Mouse (Mus musculus) intestine, postnatal 0 days (tissue): Measurements from ENCODE around the gene Mblac1. TPM values are rescaled to one million over a fixed set of nuclear protein-coding genes. Genes with fewer than 3 reads are reported as not detected.

ENCODE experiments used
- ATAC-seq: fragments of 200-750 bp; cut with Nextera tagmentation; 2 replicates; pipeline ENCODE4 v1.8.0; 2017; ENCODE audit warnings: mild to moderate bottlenecking, moderate TSS enrichment, moderate library complexity
- H3K27ac ChIP-seq: fragments of 300-500 bp; sonication (generic); 2 replicates; pipeline ENCODE4 v1.5.1; 2014; ENCODE audit warnings: mild to moderate bottlenecking, low read depth, low read length, moderate library complexity
- H3K27me3 ChIP-seq: fragments of 300-500 bp; sonication (generic); replicated peaks from 2 replicates; pipeline ENCODE4 v1.6.1; 2014; ENCODE audit warnings: low read length, mixed read lengths; ENCODE audit not compliant: control insufficient read depth, insufficient read depth
- H3K36me3 ChIP-seq: fragments of 300-500 bp; sonication (generic); 2 replicates; pipeline ENCODE4 v1.6.1; 2014; ENCODE audit warnings: mild to moderate bottlenecking, moderate library complexity; ENCODE audit not compliant: control insufficient read depth, insufficient read depth
- H3K4me1 ChIP-seq: fragments of 300-500 bp; sonication (generic); replicated peaks from 2 replicates; pipeline ENCODE4 v1.6.1; 2014; ENCODE audit warnings: antibody characterized with exemption, low read length, mixed read lengths; ENCODE audit not compliant: control insufficient read depth, insufficient read depth
- H3K4me2 ChIP-seq: fragments of 300-500 bp; sonication (generic); replicated peaks from 2 replicates; pipeline ENCODE4 v1.6.1; 2014; ENCODE audit warnings: low read depth, mild to moderate bottlenecking, moderate library complexity
- H3K4me3 ChIP-seq: fragments of 300-500 bp; sonication (generic); 2 replicates; pipeline ENCODE4 v1.5.1; 2014; ENCODE audit warnings: low read depth, low read length
- H3K9ac ChIP-seq: fragments of 300-500 bp; sonication (generic); 2 replicates; pipeline ENCODE4 v1.6.1; 2014; ENCODE audit warnings: mild to moderate bottlenecking, low read depth, low read length
- H3K9me3 ChIP-seq: fragments of 300-500 bp; sonication (generic); 2 replicates; pipeline ENCODE4 v1.6.1; 2016; ENCODE audit warnings: mixed run types; ENCODE audit not compliant: control insufficient read depth
- CTCF ChIP-seq: sonication (generic); IDR thresholded peaks from 2 replicates; pipeline ENCODE4 v1.5.1; 2016; ENCODE audit warnings: low read depth, mild to moderate bottlenecking, control low read depth, antibody characterized with exemption, moderate library complexity
- WGBS: fragments of 180-500 bp; shearing (Covaris S2); extraction: QIAGEN DNeasy Blood & Tissue Kit; methylation state at CpG from one replicate; pipeline ENCODE4 v1.1.7; 2014; 5-methylcytosine and 5-hydroxymethylcytosine counted together
- polyA plus RNA-seq: library from polyadenylated mRNA; unstranded; fragments of >200 nt; fragmentation: Nextera tagmentation; extraction: Ambion mirVana; gene quantifications from 2 replicates; pipeline ENCODE4 v1.2.1, GENCODE M21; 2015

Mblac1 gene
- polyA plus RNA-seq, 1 experiment from 2014 or later: 5.2 TPM

DNA sequence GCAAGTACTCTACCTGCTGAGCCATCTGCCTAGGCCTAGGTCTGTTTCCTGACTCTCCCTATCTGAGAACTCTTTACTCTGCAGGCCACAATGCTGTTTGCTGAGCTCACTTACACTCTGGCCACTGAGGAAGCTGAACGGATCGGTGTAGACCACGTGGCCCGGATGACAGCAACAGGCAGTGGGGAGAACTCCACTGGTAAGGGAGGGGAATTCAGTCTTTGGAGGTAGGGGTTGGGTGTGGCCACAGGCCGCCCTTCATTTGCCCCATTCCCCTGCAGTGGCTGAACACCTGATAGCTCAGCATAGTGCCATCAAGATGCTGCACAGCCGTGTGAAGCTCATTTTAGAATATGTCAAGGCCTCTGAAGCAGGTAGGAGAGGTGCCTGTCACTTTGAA is 31.1 kb upstream of the Mblac1 start:
- Histone ChIP-seq H3K4me2 (no peak overlapping the region), H3K9ac (no peak overlapping the region), H3K4me3 (no peak overlapping the region), H3K9me3 (no peaks in the 10 kb centered on the region), H3K36me3 (peaks cover 54% of the 10 kb centered on the region), H3K27me3 (no peaks in the 10 kb centered on the region), H3K27ac (no peak overlapping the region), H3K4me1 (0 out of 2 replicates have a peak, but pooled peaks cover 5% of the 10 kb centered on the region)
- no peak for TF ChIP-seq CTCF
- no peak for ATAC-seq
- WGBS: 61% methylated on average over 6 of the region's 6 CpGs

DNA sequence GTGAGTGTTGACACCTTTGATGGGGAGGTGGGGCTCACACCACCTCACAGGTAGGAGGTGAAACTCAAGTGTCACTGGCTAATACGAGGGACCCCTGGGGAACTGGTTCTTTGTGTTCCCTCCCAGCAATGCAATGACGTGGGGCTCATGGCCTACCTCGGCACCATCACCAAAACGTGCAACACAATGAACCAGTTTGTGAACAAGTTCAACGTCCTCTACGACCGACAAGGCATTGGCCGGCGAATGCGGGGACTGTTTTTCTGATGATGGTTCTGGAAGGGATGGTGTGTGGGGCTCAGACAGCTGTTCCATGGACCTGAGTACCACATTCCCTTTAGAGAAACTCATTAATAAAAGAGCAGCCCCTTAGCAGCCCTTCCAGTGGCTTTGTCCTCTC is 30.5 kb upstream of the Mblac1 start:
- 61% methylated on average over 10 of the region's 10 CpGs for WGBS
- H3K27me3 ChIP-seq: no peaks in the 10 kb centered on the region
- H3K9me3 ChIP-seq: no peaks in the 10 kb centered on the region
- no peak overlapping the region for H3K4me3 ChIP-seq
- no peak for ATAC-seq
- H3K36me3 ChIP-seq: peaks cover 60% of the 10 kb centered on the region
- H3K4me1 ChIP-seq: 0 out of 2 replicates have a peak, but pooled peaks cover 5% of the 10 kb centered on the region
- TF ChIP-seq CTCF: no peak
- H3K9ac ChIP-seq: no peak overlapping the region
- H3K27ac ChIP-seq: no peak overlapping the region
- H3K4me2 ChIP-seq: no peak overlapping the region

DNA sequence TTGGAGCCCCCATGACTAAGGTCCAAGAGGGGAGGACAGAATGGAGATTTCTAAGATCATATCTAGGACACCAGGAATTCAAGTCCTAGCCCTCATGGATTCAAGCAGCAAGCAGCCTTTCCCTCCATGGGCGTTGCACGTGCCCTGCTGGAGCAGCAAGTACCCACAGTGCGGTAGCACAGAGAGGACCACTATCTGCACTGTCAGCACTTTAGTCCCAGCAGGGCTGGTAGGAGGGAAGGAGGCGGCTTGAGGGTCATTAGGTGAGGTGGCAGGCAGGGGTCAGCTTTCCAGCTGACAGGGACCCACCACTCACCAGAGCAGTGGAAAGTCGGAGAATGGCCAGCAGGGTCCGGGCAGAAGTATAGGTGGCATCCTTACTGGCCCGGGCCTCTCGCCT is 28.5 kb upstream of the Mblac1 start:
- peaks cover 65% of the 10 kb centered on the region for H3K36me3 ChIP-seq
- no peaks in the 10 kb centered on the region for H3K9me3 ChIP-seq
- no peak overlapping the region for H3K9ac ChIP-seq
- H3K4me1 ChIP-seq: 0 out of 2 replicates have a peak, but pooled peaks cover 8% of the 10 kb centered on the region
- no peak for ATAC-seq
- H3K4me3 ChIP-seq: no peak overlapping the region
- H3K27ac ChIP-seq: no peak overlapping the region
- no peak for TF ChIP-seq CTCF
- no peak overlapping the region for H3K4me2 ChIP-seq
- no peaks in the 10 kb centered on the region for H3K27me3 ChIP-seq
- 82% methylated on average over 8 of the region's 8 CpGs for WGBS

- Histone ChIP-seq H3K4me1 (0 out of 2 replicates have a peak, but pooled peaks cover 10% of the 10 kb centered on the region), H3K27me3 (no peaks in the 10 kb centered on the region), H3K9me3 (no peaks in the 10 kb centered on the region), H3K27ac (peak overlapping the region; percentile 84), H3K4me3 (peak overlapping the region; percentile 67), H3K9ac (peak overlapping the region; percentile 58), H3K36me3 (peaks cover 47% of the 10 kb centered on the region), H3K4me2 (peak overlapping the region; percentile 99)
- ATAC-seq: peak; percentile 88
- WGBS: under 1% methylated on average over 47 of the region's 47 CpGs
- peak; percentile 47 for TF ChIP-seq CTCF
Observed at GRCm38 (mm10) chr5:138170936-138171561, 23.1 kb upstream of the Mblac1 start.

DNA sequence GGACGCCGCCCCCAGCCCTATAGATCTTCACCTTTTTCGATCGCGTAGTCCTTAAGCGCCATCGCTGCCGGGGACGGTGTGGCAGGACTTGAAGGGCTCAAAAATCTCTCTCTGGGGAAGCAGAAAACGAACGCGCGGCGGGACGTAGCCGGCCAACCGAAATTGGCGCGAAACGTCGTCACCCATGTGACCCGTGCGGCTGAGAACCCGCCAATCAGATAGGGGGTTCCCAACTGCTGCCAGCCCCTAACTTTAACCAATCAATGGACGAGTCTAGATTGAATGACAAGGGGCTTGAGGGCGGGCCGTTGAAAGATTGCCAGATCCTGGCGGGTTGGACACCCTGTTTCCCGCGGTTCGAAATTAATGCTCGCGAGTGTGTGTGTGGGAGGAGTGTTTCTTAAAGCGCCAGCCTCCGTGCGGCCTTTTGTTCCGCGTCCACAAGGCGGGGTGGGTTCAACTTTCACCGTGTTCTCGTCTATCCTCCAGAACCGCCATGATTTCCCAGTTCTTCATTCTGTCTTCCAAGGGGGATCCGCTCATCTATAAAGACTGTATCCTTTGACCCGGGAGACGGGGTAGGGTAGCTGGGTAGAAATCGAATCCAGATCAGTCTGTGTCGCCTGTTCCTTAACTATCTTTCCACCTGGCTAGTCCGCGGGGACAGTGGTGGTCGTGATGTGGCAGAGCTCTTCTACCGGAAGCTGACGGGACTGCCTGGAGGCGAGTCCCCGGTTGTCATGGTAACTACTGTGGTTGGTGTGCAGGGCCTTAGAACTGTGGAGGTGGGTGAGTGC is 22.2 kb upstream of the Mblac1 start, which contains the start of the genes Ap4m1 and Mcm7:
Gene Ap4m1, plus strand, starts transcription at position 308 of the 797 bp plus-strand sequence.
Gene Mcm7, minus strand, starts transcription at position 728 of the 797 bp plus-strand sequence.
- Histone ChIP-seq H3K9me3 (no peaks in the 10 kb centered on the region), H3K4me1 (0 out of 2 replicates have a peak, but pooled peaks cover 10% of the 10 kb centered on the region), H3K27me3 (no peaks in the 10 kb centered on the region), H3K4me2 (peak within 1 kb of the TSS; percentile 99), H3K36me3 (peaks cover 46% of the 10 kb centered on the region), H3K27ac (peak within 1 kb of the TSS; percentile 84), H3K9ac (peak within 1 kb of the TSS; percentile 71), H3K4me3 (peak within 1 kb of the TSS; percentile 67)
- ATAC-seq: peak; percentile 86
- peak; percentile 53 for TF ChIP-seq CTCF
- WGBS: under 1% methylated on average over 54 of the region's 54 CpGs

DNA sequence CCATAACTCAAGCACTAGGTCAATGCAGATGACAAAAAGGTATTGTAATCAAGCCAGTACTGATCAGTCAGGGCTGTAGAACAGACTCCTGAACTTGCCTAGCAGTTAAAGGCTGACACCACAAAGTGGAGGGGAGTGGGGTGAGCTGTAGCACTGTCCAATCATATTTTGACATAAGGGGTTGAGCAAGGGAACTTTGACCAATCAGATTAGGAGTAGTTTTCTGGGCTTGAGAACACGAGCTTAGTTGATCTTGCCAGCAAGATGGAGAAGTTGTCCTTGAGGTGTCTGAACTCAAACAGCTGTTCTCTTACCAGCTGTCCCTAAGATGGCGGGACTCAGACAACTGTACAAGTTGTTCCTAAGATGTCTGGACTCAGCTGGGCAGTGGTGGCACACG is 20.9 kb upstream of the Mblac1 start:
- Histone ChIP-seq H3K36me3 (peaks cover 46% of the 10 kb centered on the region), H3K9ac (no peak overlapping the region), H3K9me3 (no peaks in the 10 kb centered on the region), H3K27me3 (no peaks in the 10 kb centered on the region), H3K4me3 (no peak overlapping the region), H3K27ac (no peak overlapping the region), H3K4me1 (0 out of 2 replicates have a peak, but pooled peaks cover 10% of the 10 kb centered on the region), H3K4me2 (no peak overlapping the region)
- 63% methylated on average over 3 of the region's 3 CpGs for WGBS
- no peak for TF ChIP-seq CTCF
- no peak for ATAC-seq
